Mouse (Mus musculus) spleen, postnatal 36 days (tissue): ENCODE results near the gene Ddx46.
"Not testable (repeated sequence)": the region's sequence is repeated elsewhere in the genome, so short reads cannot be mapped to it uniquely, and the experiment has no call there.

Experiments
- DNase-seq, 2 experiments: peaks; one replicate each; pipeline ENCODE4 v3.0.0; 2022; ENCODE audit warnings: low spot score in 2 of 2, mixed read lengths in 1 of 2

The Ddx46 gene

DNA sequence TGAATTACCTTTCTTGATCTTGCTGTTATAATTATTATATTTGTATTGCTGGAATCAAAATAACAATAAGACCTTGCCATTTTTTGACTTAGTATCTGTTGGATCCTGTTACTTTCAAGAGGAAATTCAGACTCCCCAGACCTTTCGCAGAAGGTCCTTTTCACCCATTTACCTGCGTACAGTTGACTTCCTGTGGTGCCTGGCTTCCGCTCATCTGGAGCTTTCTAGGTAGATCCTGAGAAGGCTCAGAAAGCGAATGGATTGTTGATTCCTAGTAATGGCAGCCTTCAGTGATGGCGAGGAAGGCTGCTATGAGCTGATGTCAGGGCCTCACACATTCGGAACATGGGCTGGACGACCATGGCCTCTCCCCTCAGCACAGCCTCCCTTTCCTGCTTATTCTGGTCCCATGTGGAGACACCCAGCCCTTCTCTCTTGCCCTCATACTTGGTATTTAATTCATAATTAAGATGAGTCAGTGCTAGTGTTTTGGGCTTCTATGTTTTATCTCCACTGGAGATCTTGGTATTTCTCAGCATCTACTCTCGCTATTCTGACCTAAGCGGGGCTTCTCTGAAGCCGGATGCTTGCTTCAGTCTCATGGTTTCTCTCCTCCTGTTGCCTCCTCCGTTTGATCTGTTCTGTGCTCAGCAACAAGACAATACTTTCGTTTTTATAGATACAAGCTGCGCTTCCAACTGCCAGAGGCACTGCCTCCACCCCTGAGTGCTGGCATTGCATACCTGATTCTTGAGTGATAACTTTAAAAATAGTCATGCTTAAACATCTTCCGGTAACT, 1.6 kb downstream of the Ddx46 start:
- DNase-seq: no peak

- DNase-seq: peak; percentile 63 to 69
Measured at GRCm38 (mm10) chr13:55640480-55640879, 5.7 kb downstream of the Ddx46 start.

DNA sequence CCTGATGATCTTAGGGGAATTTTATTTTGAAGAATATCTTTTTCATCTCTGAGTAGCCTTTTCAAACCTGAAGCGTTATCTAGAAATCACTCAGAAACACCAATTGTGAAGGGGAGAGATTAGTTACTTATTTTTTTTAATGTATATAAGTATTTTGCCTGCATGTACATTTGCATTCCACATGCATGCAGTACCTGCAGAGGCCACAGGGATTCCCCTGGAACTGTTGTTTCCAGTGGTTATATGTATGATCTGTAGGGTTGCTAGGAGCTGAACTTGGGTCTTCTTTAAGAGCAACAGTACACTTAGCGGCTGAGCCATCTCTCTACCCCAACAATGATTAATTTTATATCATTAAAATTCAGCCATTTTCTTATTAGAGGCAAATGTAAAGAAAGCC, 9.7 kb downstream of the Ddx46 start:
- DNase-seq: no peak

DNA sequence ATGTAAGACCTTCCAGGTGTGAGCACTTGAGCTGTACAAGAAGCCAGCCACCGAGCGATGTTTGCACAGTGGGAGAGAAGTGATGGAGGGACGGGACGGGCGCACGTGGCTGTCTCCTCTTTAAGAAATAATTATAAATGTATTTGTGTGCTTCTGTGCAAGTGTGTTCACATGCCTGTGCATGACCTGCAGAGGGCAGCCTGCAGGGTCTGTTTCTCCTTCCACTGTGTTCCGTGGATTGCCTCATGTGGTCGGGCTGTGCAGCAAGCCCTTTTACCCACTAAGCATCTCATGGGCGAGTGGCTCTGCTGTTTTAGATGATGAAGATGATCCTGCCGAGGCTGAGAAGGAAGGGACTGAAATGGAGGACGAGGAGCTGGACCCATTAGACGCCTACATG, 15.3 kb downstream of the Ddx46 start:
- DNase-seq: no peak

DNA sequence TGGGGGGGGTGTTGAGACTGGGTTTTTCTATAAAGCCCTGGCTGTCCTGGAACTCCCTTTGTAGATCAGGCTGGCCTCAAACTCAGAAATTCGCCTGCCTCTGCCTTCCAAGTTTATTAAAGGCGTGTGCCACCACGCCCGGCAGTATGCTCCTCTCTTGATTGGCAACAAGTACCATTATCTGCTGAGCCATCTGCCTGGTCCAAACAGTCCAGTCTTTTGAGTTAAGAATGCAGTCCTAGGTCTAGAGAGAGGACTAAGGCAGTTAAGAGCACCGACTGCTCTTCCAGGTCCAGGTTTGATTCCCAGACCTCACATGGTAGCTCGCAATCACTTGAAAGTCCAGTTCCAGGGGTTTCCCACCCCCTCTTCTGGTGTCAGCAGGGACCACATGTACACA, 16.2 kb downstream of the Ddx46 start:
- DNase-seq: no peak

DNA sequence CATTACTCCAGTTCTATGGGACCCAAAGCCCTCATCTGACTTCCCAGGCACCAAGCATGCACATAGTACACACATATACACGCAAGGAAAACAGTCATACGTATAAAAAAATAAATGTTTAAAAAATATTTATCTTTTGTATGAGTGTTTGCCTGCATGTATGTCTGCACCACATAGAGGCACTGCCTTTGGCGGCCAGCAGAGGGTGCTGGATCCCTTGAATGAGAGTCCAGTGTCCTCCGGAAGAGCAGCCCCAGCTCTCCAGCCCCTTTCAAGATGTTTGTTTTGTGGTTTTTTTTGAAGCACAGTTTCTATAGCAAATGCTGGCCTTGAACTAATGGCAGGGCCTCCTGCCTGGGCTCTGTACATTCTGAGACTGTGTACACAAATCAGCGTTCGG, 33.7 kb downstream of the Ddx46 start:
- peak; percentile 15 to 36 for DNase-seq

DNA sequence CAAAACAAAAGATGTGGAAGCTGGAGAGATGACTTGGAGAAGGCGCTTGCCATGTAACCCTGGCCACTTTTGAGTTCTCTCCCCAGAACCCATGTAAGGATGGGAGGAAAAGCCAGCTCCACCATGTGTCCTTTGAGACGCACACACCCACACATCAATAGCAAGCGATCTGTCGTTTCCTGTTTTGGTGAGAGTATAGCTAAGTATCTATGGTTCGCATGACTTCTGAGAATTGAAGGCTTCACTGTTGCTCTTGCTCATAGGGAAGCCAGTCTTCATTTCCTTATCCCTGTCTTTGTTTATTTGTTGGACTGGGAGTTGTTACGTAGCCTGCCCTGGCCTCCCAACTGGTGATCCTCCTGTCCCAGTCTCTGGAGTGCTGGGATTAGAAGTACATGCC, 37.9 kb downstream of the Ddx46 start:
- DNase-seq: no peak

DNA sequence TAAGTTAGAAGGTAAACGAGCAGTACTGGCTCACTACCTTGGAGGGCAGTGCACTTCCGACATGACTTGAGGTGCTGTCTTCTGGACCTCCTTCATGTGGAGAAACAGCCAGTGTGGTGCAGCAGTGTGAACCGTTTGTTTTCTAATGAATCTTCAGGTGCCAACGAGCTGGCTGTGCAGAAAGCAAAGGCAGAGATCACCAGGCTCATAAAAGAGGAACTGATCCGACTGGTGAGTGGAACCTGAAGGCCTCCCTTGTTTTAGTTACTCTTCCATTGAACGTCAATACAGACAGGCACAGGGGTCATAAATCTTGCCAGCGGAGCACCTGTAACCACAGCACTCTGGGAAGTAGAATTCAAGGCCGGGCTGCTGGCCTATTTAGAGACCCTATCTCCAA, 42.5 kb downstream of the Ddx46 start:
- DNase-seq: no peak

DNA sequence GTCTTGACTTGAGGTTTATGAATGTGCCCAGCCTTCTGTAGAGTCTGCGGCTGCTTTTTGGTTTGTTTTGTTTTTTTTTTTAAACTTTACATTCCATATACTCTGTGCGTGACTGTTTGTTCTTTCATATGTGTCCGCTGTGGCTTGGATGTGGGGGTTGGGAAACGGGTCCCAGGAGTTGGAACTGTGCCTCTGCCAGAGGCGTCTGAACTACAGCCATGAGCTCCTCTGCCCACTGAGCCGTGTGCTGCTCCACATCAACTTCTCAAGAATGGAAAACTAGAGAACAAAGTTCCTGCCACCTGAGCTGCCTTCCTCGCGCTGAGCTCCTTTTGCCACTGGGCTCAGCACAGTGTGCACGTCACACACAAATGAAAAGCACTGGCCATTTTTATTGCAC, 47.4 kb downstream of the Ddx46 start:
- no peak for DNase-seq

DNA sequence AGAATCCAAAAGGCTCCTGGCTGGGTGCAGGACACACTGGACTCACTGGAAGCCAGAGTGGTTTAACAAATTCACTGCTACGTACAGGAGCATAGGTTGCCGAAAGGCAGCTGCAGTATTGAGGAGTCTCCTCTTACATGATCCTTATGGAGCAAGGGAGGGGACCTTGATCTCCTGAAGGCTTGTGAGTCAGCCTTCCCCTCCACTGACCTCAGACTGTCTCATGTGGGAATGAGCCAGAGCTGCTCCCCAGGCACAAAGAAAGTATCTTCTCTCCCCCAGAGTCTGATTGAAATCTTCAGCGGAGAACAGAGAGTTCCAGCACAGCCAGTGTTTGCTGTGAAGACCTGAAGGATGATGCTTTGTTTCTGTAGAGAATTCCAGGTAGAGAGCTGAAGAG, 48.8 kb downstream of the Ddx46 start:
- DNase-seq: no peak

- DNase-seq: no peak
Measured at GRCm38 (mm10) chr13:55686107-55686633, 51.3 kb downstream of the Ddx46 start.

GRCm38 (mm10) chr13:55687927-55688602, 53.2 kb downstream of the Ddx46 start:
- no peak for DNase-seq

DNA sequence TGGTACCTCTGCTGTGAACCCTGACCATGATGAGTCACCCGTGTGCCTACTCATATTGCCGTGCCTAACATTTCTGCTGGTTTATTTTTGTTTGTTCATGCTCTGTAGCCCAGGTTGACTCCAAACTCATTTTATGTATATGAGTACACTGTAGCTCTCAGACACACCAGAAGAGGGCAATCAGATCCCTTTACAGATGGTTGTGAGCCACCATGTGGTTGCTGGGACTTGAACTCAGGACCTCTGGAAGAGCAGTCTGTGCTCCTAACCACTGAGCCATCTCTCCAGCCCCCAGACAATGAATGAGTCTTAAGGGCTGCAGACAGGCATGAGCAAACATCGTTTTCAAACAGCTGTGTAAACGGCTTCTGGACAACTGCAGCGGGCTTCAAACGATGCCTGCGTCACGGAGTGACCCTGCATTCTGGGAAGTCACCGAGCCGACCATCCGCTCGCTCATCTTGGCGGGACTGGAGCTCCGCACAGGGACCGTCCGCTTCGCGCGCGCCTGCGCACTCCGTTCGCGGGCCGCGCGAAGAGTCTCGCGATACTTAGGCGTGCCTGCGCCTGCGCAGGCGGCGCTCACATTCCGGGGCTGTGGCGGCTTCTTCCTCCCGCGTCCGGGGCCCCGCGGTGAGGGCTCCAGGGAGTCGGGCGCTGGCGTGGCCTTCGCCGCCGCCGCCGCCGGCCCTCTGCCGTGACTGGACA, 57.9 kb downstream of the Ddx46 start, which contains the start of gene B230219D22Rik:
Gene B230219D22Rik, plus strand, starts transcription at position 590 of the 708 bp plus-strand sequence.
- peak; percentile 86 to 89 for DNase-seq

GRCm38 (mm10) chr13:55693243-55693721, 58.5 kb downstream of the Ddx46 start:
- peak; percentile 53 to 55 for DNase-seq

GRCm38 (mm10) chr13:55694110-55694509, 59.3 kb downstream of the Ddx46 start:
- no peak for DNase-seq

DNA sequence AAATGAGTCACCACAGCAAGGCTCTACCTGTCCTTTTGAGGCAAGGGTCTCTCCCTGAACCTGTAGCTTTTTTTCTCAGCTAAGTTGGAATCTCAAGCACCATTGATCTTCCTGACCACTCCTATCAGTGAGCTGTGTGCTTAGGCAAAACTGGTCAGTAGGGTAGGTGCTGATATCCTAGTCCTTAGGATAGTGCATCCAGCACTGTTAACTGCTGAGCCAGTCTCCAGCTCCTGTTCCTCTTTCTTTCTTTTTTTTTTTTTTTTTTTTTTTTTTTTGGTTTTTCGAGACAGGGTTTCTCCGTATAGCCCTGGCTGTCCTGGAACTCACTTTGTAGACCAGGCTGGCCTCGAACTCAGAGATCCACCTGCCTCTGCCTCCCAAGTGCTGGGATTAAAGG, 61.2 kb downstream of the Ddx46 start:
- DNase-seq: not testable (repeated sequence)

GRCm38 (mm10) chr13:55704301-55704700, 69.5 kb downstream of the Ddx46 start:
- DNase-seq: no peak

DNA sequence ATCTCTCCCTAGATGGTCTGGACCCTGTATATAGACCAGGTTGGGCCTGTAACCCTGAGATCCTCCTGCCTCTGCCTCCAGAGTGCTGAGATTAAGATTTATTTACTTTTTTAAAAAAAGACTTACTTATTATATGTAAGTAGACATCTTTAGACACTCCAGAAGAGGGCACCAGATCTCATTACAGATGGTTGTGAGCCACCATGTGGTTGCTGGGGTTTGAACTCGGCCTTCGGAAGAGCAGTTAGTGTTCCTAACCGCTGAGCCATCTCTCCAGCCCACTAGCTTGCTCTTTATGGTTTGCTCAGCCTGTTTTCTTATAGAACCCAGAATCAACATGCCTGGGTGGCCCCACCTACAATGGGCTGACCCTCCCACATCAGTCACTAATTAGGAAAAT, 78.0 kb downstream of the Ddx46 start:
- no peak for DNase-seq

GRCm38 (mm10) chr13:55714501-55715166, 79.8 kb downstream of the Ddx46 start, which contains the start of gene Txndc15:
Txndc15 (plus strand) TSS chr13:55714650.
- DNase-seq: peak; percentile 82 to 84

- no peak for DNase-seq
Measured at GRCm38 (mm10) chr13:55715167-55715512, 80.3 kb downstream of the Ddx46 start.

DNA sequence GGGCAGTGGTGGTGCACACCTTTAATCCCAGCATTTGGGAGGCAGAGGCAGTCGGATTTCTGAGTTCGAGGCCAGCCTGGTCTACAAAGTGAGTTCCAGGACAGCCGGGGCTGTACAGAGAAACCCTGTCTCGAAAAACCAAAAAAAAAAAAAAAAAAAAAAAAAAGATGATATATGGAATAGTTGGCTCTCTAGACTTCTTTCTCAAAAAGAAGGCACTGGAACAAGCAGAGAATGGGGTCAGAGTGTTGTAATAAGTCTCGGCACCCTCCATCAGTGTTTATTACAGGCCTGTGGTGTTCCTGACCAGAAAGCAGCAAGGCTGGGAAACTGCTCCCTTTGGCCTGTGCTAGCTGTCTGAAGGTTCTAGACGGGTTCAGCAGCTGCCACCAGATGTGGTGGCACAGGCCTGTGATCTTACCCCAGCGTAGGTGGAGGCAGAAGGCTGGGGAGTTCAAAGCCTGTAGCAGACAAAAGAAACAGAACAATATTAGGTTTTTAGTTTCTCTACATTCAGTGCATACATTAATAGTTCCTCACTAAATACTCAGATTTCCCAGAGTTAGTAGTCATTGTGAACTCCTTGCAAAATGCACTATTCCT, 81.2 kb downstream of the Ddx46 start:
- no peak for DNase-seq
